Mouse (Mus musculus): Measurements from ENCODE around the gene Mcrip1. TPM values are rescaled to one million over a fixed set of nuclear protein-coding genes. Genes with fewer than 3 reads are reported as not detected.

The Mcrip1 gene
- polyA plus RNA-seq, 1 experiment from 2014 or later, result 268 TPM

GRCm38 (mm10) chr11:120530085-120530964 is 19.2 kb downstream of the Mcrip1 start, which contains the start of gene Gcgr:
Gcgr (plus strand) TSS chr11:120530699.
- DNase-seq (peak; percentile 31), ATAC-seq (ENCODE audit: low FRiP score, low TSS enrichment) (no peak)
- Histone ChIP-seq H3K4me2 (ENCODE audit: low read length) (peak within 1 kb of the TSS; percentile 52), H3K9me3 (ENCODE audit: control insufficient read depth, low read length) (no peaks in the 10 kb centered on the region), H3K27ac (replicated peaks; ENCODE audit: low read depth, low read length) (no peak within 1 kb of the TSS), H3K36me3 (ENCODE audit: control insufficient read depth, insufficient read depth, low read length) (no peaks in the 10 kb centered on the region), H3K4me3 (replicated peaks; ENCODE audit: low read depth, low read length) (peak within 1 kb of the TSS; percentile 23; the same call in 1 of the 2 replicates), H3K4me1 (ENCODE audit: control insufficient read depth, insufficient read depth, low read length) (0 out of 2 replicates have a peak, but pooled peaks cover 4% of the 10 kb centered on the region), H3K27me3 (ENCODE audit: control insufficient read depth, insufficient read depth, low read length) (peaks cover 47% of the 10 kb centered on the region), H3K9ac (replicated peaks; ENCODE audit: low read length) (peak within 1 kb of the TSS; percentile 16; the same call in 1 of the 2 replicates)
- WGBS, result 10% methylated on average over 46 of the region's 62 CpGs

- no peak for ATAC-seq (ENCODE audit: low FRiP score, low TSS enrichment)
- H3K27me3 ChIP-seq (ENCODE audit: control insufficient read depth, insufficient read depth, low read length), result peaks cover 47% of the 10 kb centered on the region
Observed at GRCm38 (mm10) chr11:120528903-120529302, 20.6 kb downstream of the Mcrip1 start.

GRCm38 (mm10) chr11:120527690-120528354 is 21.7 kb downstream of the Mcrip1 start:
- no peaks in the 10 kb centered on the region for H3K9me3 ChIP-seq (ENCODE audit: control insufficient read depth, low read length)
- no peak overlapping the region for H3K9ac ChIP-seq (replicated peaks; ENCODE audit: low read length)
- 0 out of 2 replicates have a peak, but pooled peaks cover 4% of the 10 kb centered on the region for H3K4me1 ChIP-seq (ENCODE audit: control insufficient read depth, insufficient read depth, low read length)
- H3K36me3 ChIP-seq (ENCODE audit: control insufficient read depth, insufficient read depth, low read length), result no peaks in the 10 kb centered on the region
- H3K4me3 ChIP-seq (replicated peaks; ENCODE audit: low read depth, low read length), result no peak overlapping the region
- 83% methylated on average over 9 of the region's 9 CpGs for WGBS
- no peak overlapping the region for H3K27ac ChIP-seq (replicated peaks; ENCODE audit: low read depth, low read length)
- ATAC-seq (ENCODE audit: low FRiP score, low TSS enrichment) (no peak), DNase-seq (no peak)
- peaks cover 45% of the 10 kb centered on the region for H3K27me3 ChIP-seq (ENCODE audit: control insufficient read depth, insufficient read depth, low read length)
- H3K4me2 ChIP-seq (ENCODE audit: low read length), result no peak overlapping the region

More at GRCm38 (mm10) chr11:120528903-120529302, 20.6 kb downstream of the Mcrip1 start:
- H3K4me2 ChIP-seq (ENCODE audit: low read length), result no peak overlapping the region
- H3K9ac ChIP-seq (replicated peaks; ENCODE audit: low read length), result no peak overlapping the region
- no peak for DNase-seq
- WGBS, result 52% methylated on average over 4 of the region's 4 CpGs
- no peaks in the 10 kb centered on the region for H3K36me3 ChIP-seq (ENCODE audit: control insufficient read depth, insufficient read depth, low read length)
- no peaks in the 10 kb centered on the region for H3K9me3 ChIP-seq (ENCODE audit: control insufficient read depth, low read length)
- 0 out of 2 replicates have a peak, but pooled peaks cover 4% of the 10 kb centered on the region for H3K4me1 ChIP-seq (ENCODE audit: control insufficient read depth, insufficient read depth, low read length)
- no peak overlapping the region for H3K4me3 ChIP-seq (replicated peaks; ENCODE audit: low read depth, low read length)
- no peak overlapping the region for H3K27ac ChIP-seq (replicated peaks; ENCODE audit: low read depth, low read length)

GRCm38 (mm10) chr11:120525959-120526358 is 23.6 kb downstream of the Mcrip1 start:
- no peak overlapping the region for H3K4me2 ChIP-seq (ENCODE audit: low read length)
- DNase-seq (no peak), ATAC-seq (ENCODE audit: low FRiP score, low TSS enrichment) (no peak)
- no peaks in the 10 kb centered on the region for H3K9me3 ChIP-seq (ENCODE audit: control insufficient read depth, low read length)
- H3K9ac ChIP-seq (replicated peaks; ENCODE audit: low read length), result no peak overlapping the region
- peaks cover 27% of the 10 kb centered on the region for H3K27me3 ChIP-seq (ENCODE audit: control insufficient read depth, insufficient read depth, low read length)
- H3K4me3 ChIP-seq (replicated peaks; ENCODE audit: low read depth, low read length), result no peak overlapping the region
- H3K27ac ChIP-seq (replicated peaks; ENCODE audit: low read depth, low read length), result no peak overlapping the region
- no peaks in the 10 kb centered on the region for H3K36me3 ChIP-seq (ENCODE audit: control insufficient read depth, insufficient read depth, low read length)
- WGBS, result 74% methylated on average over 2 of the region's 2 CpGs
- 0 out of 2 replicates have a peak, but pooled peaks cover 4% of the 10 kb centered on the region for H3K4me1 ChIP-seq (ENCODE audit: control insufficient read depth, insufficient read depth, low read length)

GRCm38 (mm10) chr11:120522581-120522980 is 26.9 kb downstream of the Mcrip1 start:
- Histone ChIP-seq H3K27ac (replicated peaks; ENCODE audit: low read depth, low read length) (no peak overlapping the region), H3K9ac (replicated peaks; ENCODE audit: low read length) (no peak overlapping the region), H3K4me1 (ENCODE audit: control insufficient read depth, insufficient read depth, low read length) (no peaks in the 10 kb centered on the region), H3K27me3 (ENCODE audit: control insufficient read depth, insufficient read depth, low read length) (no peaks in the 10 kb centered on the region), H3K9me3 (ENCODE audit: control insufficient read depth, low read length) (no peaks in the 10 kb centered on the region), H3K4me2 (ENCODE audit: low read length) (no peak overlapping the region), H3K4me3 (replicated peaks; ENCODE audit: low read depth, low read length) (no peak overlapping the region), H3K36me3 (ENCODE audit: control insufficient read depth, insufficient read depth, low read length) (no peaks in the 10 kb centered on the region)
- ATAC-seq (ENCODE audit: low FRiP score, low TSS enrichment), result no peak
- DNase-seq, result no peak
- 88% methylated on average over 8 of the region's 8 CpGs for WGBS

- no peak overlapping the region for H3K4me3 ChIP-seq (replicated peaks; ENCODE audit: low read depth, low read length)
- no peak for DNase-seq
- no peak overlapping the region for H3K4me2 ChIP-seq (ENCODE audit: low read length)
- no peaks in the 10 kb centered on the region for H3K4me1 ChIP-seq (ENCODE audit: control insufficient read depth, insufficient read depth, low read length)
- no peaks in the 10 kb centered on the region for H3K9me3 ChIP-seq (ENCODE audit: control insufficient read depth, low read length)
- H3K36me3 ChIP-seq (ENCODE audit: control insufficient read depth, insufficient read depth, low read length), result no peaks in the 10 kb centered on the region
- no peaks in the 10 kb centered on the region for H3K27me3 ChIP-seq (ENCODE audit: control insufficient read depth, insufficient read depth, low read length)
- H3K27ac ChIP-seq (replicated peaks; ENCODE audit: low read depth, low read length), result no peak overlapping the region
- ATAC-seq (ENCODE audit: low FRiP score, low TSS enrichment), result no peak
- no peak overlapping the region for H3K9ac ChIP-seq (replicated peaks; ENCODE audit: low read length)
- 85% methylated on average over 5 of the region's 5 CpGs for WGBS
Observed at GRCm38 (mm10) chr11:120520967-120521540, 28.5 kb downstream of the Mcrip1 start.

GRCm38 (mm10) chr11:120520498-120520897 is 29.0 kb downstream of the Mcrip1 start:
- H3K4me3 ChIP-seq (replicated peaks; ENCODE audit: low read depth, low read length), result no peak overlapping the region
- H3K27ac ChIP-seq (replicated peaks; ENCODE audit: low read depth, low read length), result no peak overlapping the region
- no peak for DNase-seq
- H3K4me1 ChIP-seq (ENCODE audit: control insufficient read depth, insufficient read depth, low read length), result no peaks in the 10 kb centered on the region
- WGBS, result 79% methylated on average over 9 of the region's 9 CpGs
- H3K4me2 ChIP-seq (ENCODE audit: low read length), result no peak overlapping the region
- H3K27me3 ChIP-seq (ENCODE audit: control insufficient read depth, insufficient read depth, low read length), result no peaks in the 10 kb centered on the region
- H3K9ac ChIP-seq (replicated peaks; ENCODE audit: low read length), result no peak overlapping the region
- no peaks in the 10 kb centered on the region for H3K9me3 ChIP-seq (ENCODE audit: control insufficient read depth, low read length)
- no peak for ATAC-seq (ENCODE audit: low FRiP score, low TSS enrichment)
- no peaks in the 10 kb centered on the region for H3K36me3 ChIP-seq (ENCODE audit: control insufficient read depth, insufficient read depth, low read length)

- Histone ChIP-seq H3K4me3 (replicated peaks; ENCODE audit: low read depth, low read length) (no peak overlapping the region), H3K9me3 (ENCODE audit: control insufficient read depth, low read length) (no peaks in the 10 kb centered on the region), H3K36me3 (ENCODE audit: control insufficient read depth, insufficient read depth, low read length) (no peaks in the 10 kb centered on the region), H3K4me1 (ENCODE audit: control insufficient read depth, insufficient read depth, low read length) (no peaks in the 10 kb centered on the region), H3K4me2 (ENCODE audit: low read length) (no peak overlapping the region), H3K9ac (replicated peaks; ENCODE audit: low read length) (0 out of 2 replicates have a peak overlapping the region, but pooled peaks have one; percentile 26), H3K27me3 (ENCODE audit: control insufficient read depth, insufficient read depth, low read length) (no peaks in the 10 kb centered on the region), H3K27ac (replicated peaks; ENCODE audit: low read depth, low read length) (no peak overlapping the region)
- no peak for ATAC-seq (ENCODE audit: low FRiP score, low TSS enrichment)
- 58% methylated on average over 9 of the region's 9 CpGs for WGBS
- DNase-seq, result no peak
Observed at GRCm38 (mm10) chr11:120519738-120520137, 29.8 kb downstream of the Mcrip1 start.
